Mouse (Mus musculus): ENCODE data around the gene Soat1.
A peak's percentile ranks its signal among the peaks of the same experiment; 100 is the strongest.

Soat1 gene

DNA sequence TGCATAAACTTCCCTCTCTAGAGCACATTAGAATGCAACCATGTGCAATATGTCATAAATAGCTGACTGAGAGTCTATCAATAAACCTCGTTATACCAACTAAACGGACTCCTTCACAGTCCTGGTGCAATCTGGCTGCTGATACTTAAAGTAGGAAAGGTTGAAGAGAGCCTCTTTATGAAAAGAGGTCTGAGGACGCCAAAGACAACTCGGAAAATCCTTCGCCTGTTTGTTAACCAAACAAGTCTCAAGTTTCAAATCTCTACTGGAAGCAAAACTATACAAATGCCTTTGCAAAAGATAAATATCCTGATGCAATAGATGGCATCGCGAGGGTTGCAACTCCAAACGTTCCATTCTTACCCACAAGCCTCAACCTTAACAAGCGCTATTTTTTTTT, 9.2 kb downstream of the Soat1 start:
- DNase-seq (ENCODE audit: extremely low read depth, low read depth): no peak

DNA sequence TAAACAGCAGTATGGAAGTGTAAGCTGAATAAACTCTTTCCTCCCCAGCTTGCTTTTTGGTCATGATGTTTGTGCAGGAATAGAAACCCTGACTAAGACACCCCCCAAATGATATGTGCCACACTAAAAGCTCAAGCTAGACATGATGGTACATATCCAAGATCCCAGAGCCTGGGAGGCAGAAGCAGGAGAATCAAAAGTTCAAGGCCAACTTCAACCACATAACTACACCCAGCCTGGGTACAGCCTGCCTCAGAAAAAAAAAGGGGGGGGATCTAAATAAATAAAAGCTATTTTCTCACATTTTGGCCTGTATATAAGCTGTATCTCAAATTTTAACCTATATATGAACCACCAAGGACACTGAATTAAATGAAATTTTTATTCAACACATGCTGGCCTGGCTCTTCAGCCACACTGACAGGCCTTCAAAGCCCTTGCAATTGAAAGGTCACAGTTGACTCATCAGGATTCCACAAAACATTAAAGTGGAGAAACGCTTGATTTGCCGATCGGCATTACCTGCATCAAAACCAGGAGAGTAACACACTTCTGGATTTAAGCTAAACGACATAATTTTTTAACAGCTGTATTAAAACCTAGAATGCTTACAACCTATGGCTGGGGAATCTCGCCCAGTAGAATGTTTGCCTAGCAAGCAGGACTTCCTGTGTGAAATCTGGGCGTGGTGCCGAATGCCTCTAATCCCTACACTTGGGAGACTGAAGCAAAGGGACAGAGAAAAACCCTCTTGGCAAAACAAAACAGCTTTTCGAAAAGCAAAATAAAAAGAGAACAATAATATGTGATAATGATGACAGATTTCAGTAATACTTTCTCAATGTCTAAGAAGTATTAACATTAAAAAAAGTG, 9.9 kb downstream of the Soat1 start:
- DNase-seq (ENCODE audit: extremely low read depth, low read depth): no peak

DNA sequence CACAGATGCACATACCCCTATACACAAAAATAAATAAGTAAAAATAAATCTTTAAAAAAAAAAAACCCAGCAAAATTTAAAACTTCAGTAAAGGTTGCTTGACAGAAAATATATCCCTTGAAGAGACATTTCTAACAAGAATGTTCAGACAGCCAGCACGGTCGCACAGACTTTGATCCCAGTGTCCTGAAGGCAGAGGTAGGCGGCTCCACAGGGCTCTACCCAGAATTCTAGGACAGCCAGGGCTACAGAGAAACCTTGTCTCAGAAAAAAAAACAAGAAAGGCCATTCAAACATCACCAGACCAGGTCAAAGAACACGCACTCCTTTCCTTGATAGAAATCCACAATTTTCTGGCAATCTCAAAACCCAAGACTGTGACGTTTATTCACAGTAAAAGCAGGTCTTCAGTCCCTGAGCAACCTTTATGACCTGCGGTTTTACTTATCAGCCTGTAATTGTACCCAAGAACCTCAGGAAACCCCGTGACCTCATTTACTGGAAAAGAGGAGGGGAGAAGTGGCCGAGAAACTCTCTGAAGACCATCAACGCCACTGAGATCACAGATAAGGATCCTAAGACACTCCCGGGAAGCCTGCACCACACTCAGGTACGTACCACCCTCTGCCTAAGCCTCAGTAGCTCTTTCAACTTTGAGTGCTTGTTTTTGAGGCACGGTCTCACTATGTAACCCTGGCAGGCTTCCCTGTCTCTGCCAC, 11.7 kb downstream of the Soat1 start:
- DNase-seq (ENCODE audit: extremely low read depth, low read depth): no peak

DNA sequence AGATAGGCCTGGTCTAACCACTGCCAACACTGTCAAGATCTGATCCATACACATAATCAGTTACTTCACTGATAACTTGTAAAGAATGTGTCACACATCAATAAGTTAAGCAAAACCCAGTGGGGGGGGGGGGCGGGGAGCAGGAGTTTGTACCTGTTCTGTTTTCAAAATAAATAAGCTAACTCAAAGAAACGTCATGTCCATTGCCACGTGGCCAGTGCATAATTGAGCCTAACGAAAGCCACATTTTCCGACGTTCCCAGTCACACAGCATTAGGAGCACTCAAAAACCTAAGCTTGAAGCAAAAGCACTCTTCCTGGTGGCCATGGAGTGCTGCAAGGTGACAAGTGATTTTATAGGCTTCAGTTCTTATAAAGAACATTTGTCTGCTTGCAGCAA, 13.1 kb downstream of the Soat1 start:
- no peak for DNase-seq (ENCODE audit: extremely low read depth, low read depth)

DNA sequence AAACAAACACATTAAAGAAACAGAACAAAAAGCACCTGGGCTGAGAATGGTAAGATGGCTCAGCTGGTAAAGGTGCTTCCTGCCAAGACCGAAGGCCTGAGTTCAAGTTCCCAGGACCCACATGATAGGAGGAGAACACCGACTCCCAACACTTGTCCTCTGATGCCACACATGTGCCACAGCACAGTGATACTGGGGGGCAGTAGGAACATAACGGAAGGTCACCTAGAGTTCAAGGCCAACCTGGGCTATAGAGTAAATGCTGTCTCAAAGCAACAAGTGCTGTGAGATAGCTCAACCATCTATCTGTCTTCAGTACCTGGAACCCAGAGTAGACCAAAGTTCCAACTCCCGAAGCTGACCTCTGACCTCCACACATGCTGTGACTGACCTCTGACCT, 13.9 kb downstream of the Soat1 start:
- no peak for DNase-seq (ENCODE audit: extremely low read depth, low read depth)

DNA sequence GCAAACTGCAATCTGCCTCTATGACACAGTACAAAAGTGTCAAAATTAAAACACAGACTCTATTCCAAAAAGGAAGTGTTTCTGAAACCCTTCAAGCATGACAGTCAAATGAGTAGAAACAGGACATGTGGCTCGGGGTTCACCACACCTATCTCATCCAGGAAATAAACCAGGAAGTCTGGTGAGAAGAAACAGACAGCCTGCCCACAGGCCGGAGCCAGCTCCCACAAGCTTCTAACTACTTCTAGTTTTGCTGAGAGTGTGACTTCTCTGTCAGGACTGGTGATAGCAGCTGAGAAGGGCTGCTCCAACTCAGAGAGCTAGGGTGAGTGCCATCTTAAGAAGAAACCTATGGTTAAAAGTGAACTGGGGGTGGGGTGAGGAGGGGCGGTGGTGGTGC, 14.4 kb downstream of the Soat1 start:
- peak; percentile 51 for DNase-seq (ENCODE audit: extremely low read depth, low read depth)

DNA sequence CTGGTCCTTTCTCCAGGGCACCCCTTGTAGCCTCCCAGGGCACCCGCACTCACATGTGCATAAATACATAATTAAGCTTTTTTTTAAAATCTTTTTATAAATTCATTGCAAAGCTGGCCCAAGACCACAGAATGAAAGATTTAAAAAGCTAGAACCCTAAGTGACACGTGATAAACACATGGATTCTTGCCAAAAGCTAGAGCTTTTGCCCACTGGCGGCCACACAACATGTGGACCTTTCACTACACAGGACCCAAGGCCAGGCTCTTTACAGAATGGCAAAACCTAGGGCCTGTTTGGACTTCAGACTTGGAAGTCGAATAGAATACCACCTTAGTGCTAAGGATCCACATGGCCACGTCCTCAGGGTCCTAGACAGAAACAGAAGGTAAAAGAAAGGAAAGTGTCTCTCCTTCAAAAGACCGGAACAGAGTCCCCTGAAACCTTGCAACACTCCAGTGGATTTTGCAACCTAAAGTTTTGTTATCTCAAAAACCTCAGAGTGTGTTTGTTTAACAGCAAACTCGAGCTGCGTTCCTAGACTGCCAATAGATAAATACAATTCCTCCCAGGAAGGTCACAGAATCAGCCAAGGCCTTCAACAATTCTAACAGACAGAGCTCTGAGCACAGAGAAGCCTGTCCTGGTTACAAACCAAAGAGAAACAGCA, 15.6 kb downstream of the Soat1 start:
- DNase-seq (ENCODE audit: extremely low read depth, low read depth): no peak

DNA sequence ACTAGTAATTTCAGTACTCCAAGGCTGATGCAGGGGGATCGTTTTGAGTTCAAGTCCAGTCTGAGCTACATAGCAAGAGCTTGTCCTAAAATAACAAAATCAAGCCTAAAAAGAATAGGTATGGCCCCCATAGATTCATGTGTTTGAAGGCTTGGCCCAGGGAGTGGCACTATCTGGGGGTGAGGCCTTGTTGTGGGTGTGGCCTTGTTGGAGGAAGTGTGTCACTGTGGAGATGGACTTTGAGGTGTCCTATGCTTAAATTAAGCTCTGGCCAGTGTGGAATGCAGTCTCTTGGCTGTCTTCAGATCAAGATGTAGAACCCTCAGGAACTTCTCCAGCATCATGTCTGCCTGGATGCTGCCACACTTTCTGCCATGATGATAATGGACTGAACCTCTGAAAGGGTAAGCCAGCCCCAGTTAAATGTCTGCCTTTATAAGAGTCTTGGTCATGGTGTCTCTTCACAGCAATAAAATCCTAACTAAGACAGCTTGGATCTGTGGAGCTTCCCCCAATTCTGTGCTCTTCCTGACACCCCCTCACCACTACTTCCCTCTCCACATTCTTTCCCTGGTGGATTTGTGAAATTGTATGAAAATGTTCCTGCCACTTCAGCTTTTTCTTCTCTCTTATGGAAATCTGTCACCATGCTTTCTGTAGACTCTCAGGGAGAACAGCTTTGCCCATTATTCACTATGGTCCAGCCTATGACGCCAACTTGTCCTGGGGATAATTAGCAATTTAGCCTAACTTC, 18.9 kb downstream of the Soat1 start:
- DNase-seq (ENCODE audit: extremely low read depth, low read depth): no peak

DNA sequence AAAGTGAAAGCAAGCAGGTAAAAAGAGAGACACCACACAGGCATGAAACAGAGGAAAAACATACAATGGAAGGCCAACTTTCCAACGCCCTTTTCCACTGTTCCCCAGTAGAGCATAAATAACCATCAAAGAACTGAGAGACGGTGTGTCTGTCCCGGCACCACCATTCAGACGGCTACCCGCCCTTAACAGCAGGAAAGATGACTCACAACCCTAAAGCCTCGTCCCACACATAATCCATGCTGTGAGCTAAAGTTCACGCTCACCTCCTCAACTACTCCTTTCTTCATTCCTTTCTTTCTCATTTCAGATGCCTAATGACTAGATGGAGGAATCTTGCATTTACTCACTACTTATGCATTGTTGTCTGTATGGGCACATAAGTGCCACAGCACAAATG, 19.7 kb downstream of the Soat1 start:
- no peak for DNase-seq (ENCODE audit: extremely low read depth, low read depth)

DNA sequence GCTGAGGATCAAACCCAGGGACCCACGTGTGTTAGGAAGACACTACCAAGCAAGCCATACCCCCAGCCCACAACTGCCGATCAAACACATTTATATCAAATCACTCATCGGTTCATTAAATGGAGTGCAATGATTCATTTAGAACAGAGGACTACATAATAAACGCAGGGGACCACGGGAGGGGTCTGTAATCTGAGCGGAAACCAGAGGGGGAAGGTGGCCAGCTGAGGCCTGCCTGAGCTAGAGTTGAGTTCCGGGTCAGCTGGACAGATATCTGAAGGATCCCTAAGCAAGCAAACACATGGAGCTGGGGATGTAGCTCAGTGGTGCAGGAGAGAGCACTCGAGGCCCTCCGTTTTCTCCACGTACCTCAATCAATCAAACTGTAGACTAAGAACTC, 20.3 kb downstream of the Soat1 start:
- no peak for DNase-seq (ENCODE audit: extremely low read depth, low read depth)

DNA sequence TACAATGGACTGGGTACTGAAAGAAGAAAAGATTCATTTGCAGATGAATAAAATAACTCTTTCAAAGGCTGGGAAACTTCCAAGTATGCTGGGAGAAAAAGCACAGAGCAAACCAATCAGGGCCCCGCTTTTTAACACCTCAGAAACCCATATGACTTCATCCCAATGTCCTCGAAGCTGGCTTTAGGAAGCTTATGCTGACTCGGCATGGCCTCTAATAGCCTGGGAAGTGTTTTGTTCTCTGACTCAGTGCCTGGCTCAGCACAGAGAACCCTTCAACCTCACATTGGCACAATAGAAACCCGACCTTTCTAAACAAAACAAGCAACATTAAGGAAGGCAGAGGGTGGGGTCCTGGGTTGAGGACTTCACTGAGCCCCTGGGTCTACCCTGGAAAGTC, 23.7 kb downstream of the Soat1 start:
- DNase-seq (ENCODE audit: extremely low read depth, low read depth): no peak

DNA sequence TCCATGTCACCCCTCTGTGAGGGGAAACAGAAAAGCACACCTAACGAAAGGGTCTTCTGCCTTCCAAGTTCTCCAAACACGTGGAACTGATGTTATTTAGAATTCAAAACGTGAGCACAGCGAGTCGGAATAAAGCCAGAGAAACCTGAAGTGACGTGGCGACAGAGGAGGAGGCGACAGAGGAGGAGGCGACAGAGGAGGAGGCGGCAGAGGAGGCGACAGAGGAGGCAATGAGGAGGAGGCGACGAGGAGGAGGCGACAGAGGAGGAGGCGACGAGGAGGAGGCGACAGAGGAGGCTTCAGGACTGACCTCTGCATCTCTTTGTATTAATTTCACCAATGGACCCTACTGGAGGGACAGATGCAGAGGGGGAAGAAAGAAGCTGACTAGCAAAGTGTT, 24.4 kb downstream of the Soat1 start:
- DNase-seq (ENCODE audit: extremely low read depth, low read depth): no peak

DNA sequence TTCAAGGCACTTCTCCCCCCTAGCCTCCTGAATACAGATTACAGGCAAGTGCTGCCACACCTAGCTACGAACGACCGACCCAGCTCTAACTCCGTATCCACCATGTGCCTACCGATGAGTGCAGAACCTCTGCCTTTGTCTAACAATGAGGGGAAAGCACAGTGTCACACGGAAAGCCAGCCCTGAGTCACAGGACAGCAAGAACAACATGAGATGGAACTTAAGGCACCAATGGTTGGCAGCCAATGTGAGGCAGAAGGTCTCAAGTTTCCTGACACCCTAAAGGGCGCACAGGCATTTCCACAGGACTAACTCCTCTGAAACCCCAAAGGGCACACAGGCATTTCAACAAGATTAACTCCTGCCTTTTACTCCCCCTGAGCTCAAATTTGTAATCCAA, 25.0 kb downstream of the Soat1 start:
- no peak for DNase-seq (ENCODE audit: extremely low read depth, low read depth)

DNA sequence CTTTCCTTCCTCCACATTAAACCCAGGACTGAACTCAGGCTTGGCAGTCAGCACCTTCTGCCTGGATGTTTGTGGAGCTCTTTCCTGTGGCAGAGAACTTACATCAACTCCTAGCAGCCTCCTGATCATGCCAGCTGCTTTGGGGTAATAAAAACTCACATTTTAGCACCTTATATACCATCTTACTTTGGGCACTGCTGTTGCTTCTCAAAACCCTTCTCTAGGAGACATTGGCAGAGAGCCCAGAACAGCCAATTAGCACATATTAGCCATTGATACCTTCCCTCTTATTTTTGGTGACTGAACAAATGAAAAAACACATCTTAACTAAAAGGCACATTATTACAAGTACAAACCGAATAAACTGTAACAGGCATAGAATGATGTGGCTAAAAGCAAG, 29.1 kb downstream of the Soat1 start:
- DNase-seq (ENCODE audit: extremely low read depth, low read depth): no peak

DNA sequence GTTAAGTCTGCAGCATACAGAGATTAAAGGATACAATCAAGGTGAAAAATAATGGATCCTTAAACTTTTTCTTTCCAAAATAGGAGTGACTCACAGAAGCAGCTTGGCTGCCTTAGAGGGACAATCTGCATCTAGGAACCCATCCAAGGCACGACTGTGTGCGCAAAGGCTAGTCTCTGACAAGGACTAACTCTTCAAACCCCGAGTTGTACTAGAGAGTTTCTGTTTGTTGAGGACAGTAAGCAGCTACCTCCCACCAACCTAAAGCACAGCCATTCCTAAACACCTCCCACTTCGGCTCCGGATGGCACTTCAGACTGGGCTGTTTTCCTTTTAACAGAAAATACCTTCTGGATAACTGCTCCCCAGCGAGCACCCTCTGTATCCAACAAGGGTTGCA, 31.4 kb downstream of the Soat1 start:
- DNase-seq (ENCODE audit: extremely low read depth, low read depth): no peak

DNA sequence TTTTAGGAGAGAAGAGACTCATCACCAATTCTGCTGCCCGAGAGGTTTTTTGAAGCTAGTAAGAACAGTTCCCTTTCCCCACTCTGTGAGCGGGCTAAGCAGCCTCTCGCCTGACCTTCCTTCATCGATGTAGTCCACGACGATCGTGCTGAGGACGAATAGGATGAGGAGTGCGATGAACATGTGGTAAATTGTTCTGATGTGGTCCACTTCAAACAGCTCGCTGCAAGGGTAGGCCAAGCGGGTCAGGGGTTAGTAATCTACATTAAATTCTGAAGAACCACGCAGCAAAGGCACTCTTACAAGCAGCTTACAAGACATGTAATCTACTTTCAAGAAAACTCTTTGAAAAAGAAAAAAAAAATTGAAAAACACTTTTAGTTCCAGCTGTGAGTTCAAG, 31.9 kb downstream of the Soat1 start:
- no peak for DNase-seq (ENCODE audit: extremely low read depth, low read depth)

DNA sequence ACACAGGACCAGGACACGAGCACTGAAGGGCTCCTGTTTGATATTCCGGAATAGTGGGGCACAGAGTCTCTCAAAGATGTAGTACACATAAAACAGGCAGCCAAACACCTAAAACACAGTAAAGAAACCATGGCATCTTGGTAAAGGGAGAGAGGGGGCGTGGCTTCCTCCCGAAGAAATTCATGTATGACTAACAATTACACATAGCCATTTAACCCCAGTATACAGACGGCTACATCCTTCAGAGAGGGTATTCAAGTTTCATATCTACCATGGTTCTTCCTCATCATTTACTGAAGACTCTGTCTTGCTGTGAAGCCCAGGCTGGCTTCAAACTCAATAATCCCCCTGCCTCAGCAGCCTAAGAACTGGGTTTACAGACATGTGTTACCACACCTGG, 36.4 kb downstream of the Soat1 start:
- no peak for DNase-seq (ENCODE audit: extremely low read depth, low read depth)

DNA sequence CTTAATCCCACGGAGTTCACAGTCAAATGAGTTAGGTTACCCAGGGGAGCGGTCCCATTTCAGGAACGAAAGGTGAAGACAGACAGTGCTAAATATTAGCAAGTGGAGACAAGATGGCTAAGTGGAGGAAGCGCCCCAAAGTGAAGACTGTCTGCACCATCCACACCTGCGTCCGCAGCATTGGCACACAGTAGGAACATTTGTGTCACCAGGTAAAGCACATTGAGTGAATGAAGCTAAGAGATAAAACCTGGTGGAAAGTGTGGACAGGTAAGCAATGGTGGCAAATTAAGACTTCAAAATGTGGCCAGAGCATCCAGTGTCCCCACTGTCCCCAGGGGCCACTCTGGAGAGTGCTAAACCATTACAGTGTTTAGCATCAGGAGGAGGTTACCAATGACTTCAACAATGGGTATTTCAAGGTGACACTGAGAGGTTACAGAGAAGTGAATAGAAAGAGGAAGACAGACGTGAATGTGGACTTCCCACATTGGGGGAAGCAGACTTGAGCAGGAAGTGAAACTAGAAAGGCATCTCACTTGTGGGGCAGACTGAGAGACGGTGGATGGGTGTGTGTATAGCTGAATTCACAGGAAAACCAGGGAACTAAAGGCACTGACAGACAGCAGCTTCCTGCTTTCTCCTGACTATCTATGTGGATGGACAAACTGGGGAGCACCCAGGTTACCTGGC, 37.0 kb downstream of the Soat1 start:
- no peak for DNase-seq (ENCODE audit: extremely low read depth, low read depth)

DNA sequence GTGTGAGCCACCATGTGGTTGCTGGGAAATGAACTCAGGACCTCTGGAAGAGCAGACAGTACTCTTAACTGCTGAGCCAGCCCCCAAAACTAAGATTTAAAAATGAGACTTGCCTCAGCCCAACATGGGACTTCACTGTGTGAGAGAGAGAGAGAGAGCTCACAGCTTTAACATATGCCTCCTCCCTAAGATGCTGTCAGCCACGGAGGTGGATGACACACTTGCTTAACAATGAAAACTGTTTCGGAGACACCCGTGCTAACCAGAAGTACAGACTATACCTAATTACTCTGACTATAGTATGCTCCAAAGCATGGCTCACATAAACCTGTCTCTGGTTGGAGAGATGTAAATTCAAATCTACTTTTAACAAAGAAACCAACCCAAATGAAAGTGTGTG, 40.6 kb downstream of the Soat1 start:
- DNase-seq (ENCODE audit: extremely low read depth, low read depth): no peak

DNA sequence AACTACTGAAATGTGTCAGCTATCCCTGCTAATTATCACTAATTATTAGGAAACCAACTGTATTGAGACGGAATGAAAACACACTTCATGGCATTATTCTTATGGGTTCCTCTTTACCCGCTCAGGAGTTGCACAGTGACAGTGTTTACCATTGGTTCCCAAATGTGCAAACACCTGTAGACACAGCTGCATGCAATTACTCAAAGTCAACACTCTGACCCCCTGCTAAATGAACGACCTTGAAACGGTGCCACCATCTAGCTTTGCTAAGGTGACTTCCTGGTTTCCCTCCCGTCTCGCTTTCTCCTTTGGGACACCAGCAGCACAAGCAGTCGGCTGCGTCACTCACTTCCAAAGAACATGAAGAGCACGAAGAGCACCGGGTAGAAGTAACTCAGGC, 41.6 kb downstream of the Soat1 start:
- DNase-seq (ENCODE audit: extremely low read depth, low read depth): no peak

DNA sequence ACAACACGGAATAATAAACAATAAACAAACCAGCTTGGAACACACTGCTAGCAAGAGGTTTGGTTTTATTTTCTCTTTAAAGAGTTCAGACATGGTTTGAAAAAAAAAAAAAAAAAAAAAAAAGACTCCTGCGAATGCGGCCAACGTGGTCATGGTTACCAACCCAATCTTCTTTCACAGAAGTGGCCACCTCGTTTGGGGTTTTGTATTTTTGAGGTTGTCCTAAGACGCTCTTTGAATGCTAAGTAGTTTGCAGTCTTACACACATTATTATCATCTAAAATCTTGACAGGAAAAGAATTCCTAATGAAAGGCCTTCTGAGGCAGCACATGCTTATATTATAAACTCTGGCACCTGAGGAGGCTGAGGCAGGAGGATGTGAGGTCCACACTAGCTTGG, 45.7 kb downstream of the Soat1 start:
- DNase-seq (ENCODE audit: extremely low read depth, low read depth): no peak

Data from MEL-GATA-1-ER (cell line).